Mouse (Mus musculus) CH12.LX (cell line): Measurements from ENCODE around the gene Lrmda. TPM values are rescaled to one million over a fixed set of nuclear protein-coding genes. Genes with fewer than 3 reads are reported as not detected.

Experiments used
- DNase-seq: peaks from one replicate; pipeline ENCODE4 v3.0.0-alpha.2; 2013; ENCODE audit errors: extremely low read depth
- H3K27ac ChIP-seq: 2 replicates; pipeline ENCODE4 v1.5.1; 2012; ENCODE audit warnings: low read depth, mild to moderate bottlenecking, control low read depth, moderate library complexity; ENCODE audit not compliant: insufficient read depth
- H3K27me3 ChIP-seq: replicated peaks from 2 replicates; pipeline ENCODE3; 2012; ENCODE audit warnings: inconsistent platforms
- H3K36me3 ChIP-seq, 2 experiments: replicated peaks in 1 of 2; 2 replicates each; pipeline versions ENCODE3 to v1.6.1; 2012; ENCODE audit warnings: inconsistent platforms in 1 of 2, low read length in 1 of 2, mild to moderate bottlenecking in 1 of 2, mixed read lengths in 1 of 2, moderate library complexity in 1 of 2; ENCODE audit not compliant: control insufficient read depth in 1 of 2, insufficient read depth in 1 of 2
- H3K4me1 ChIP-seq, 2 experiments: 2 replicates each; pipeline ENCODE4 v1.6.1; 2012; ENCODE audit warnings: inconsistent platforms in 1 of 2, moderate library complexity in 1 of 2; ENCODE audit not compliant: insufficient read depth in 2 of 2, control insufficient read depth in 1 of 2
- H3K4me2 ChIP-seq: 2 replicates; pipeline ENCODE4 v1.6.1; 2012; ENCODE audit warnings: low read depth, mild to moderate bottlenecking, control low read depth; ENCODE audit not compliant: poor library complexity, insufficient read depth, severe bottlenecking
- H3K4me3 ChIP-seq, 3 experiments: fragments of 150-350 bp in 1 of 3; sonication (generic) in 1 of 3; replicated peaks in 1 of 3; 2 replicates each; pipeline versions ENCODE3 to v1.5.1; 2011 to 2012; ENCODE audit warnings: low read depth in 2 of 3, low read length in 2 of 3, mild to moderate bottlenecking in 2 of 3, moderate library complexity in 2 of 3, control low read depth in 1 of 3, improper control_type of control experiment in 1 of 3, inconsistent platforms in 1 of 3, mixed read lengths in 1 of 3; ENCODE audit not compliant: poor library complexity in 1 of 3
- H3K79me2 ChIP-seq: replicated peaks from 2 replicates; pipeline ENCODE4 v1.6.1; 2012; ENCODE audit warnings: mild to moderate bottlenecking, moderate library complexity; ENCODE audit not compliant: control insufficient read depth, poor library complexity, insufficient read depth, severe bottlenecking; ENCODE audit errors: extremely low read depth
- H3K9ac ChIP-seq: 2 replicates; pipeline ENCODE4 v1.6.1; 2012; ENCODE audit warnings: low read depth, mild to moderate bottlenecking, control low read depth, moderate library complexity; ENCODE audit not compliant: insufficient read depth
- H3K9me3 ChIP-seq: replicated peaks from 2 replicates; pipeline ENCODE3; 2012; ENCODE audit warnings: low read length, inconsistent platforms, mixed read lengths
- CHD2 ChIP-seq: IDR thresholded peaks from 2 replicates; pipeline ENCODE4 v1.6.1; 2011; ENCODE audit warnings: low read length, improper control_type of control experiment
- EP300 ChIP-seq: IDR thresholded peaks from 2 replicates; pipeline ENCODE4 v1.6.1; 2011; ENCODE audit warnings: low read length, improper control_type of control experiment
- ETS1 ChIP-seq: conservative IDR thresholded peaks from 2 replicates; pipeline ENCODE4 v1.6.1; 2012; ENCODE audit warnings: low read depth, mild to moderate bottlenecking, inconsistent platforms, low read length, improper control_type of control experiment, moderate library complexity
- JUN ChIP-seq: IDR thresholded peaks from 2 replicates; pipeline ENCODE4 v1.6.1; 2011; ENCODE audit warnings: low read depth, mild to moderate bottlenecking, low read length, improper control_type of control experiment, moderate library complexity; ENCODE audit not compliant: insufficient read depth
- MAX ChIP-seq: IDR thresholded peaks from 2 replicates; pipeline ENCODE4 v1.6.1; 2011; ENCODE audit warnings: low read length, improper control_type of control experiment
- MEF2A ChIP-seq: IDR thresholded peaks from 2 replicates; pipeline ENCODE4 v1.6.1; 2014; ENCODE audit warnings: low read depth, mild to moderate bottlenecking, inconsistent platforms, low read length, improper control_type of control experiment, borderline replicate concordance
- MXI1 ChIP-seq: IDR thresholded peaks from 2 replicates; pipeline ENCODE4 v1.6.1; 2011; ENCODE audit warnings: mild to moderate bottlenecking, low read depth, low read length, improper control_type of control experiment
- MYC ChIP-seq: IDR thresholded peaks from 2 replicates; pipeline ENCODE4 v1.6.1; 2011; ENCODE audit warnings: low read depth, mild to moderate bottlenecking, improper control_type of control experiment, low read length
- PAX5 ChIP-seq: IDR thresholded peaks from 2 replicates; pipeline ENCODE4 v1.6.1; 2012; ENCODE audit warnings: low read length, inconsistent platforms, mixed read lengths
- POLR2A ChIP-seq: IDR thresholded peaks from 2 replicates; pipeline ENCODE4 v1.6.1; 2011; ENCODE audit warnings: low read depth, mild to moderate bottlenecking, improper control_type of control experiment, low read length
- POLR2AphosphoS2 ChIP-seq: IDR thresholded peaks from 2 replicates; pipeline ENCODE4 v1.6.1; 2011; ENCODE audit warnings: low read depth, low read length, improper control_type of control experiment
- RAD21 ChIP-seq: IDR thresholded peaks from 2 replicates; pipeline ENCODE4 v1.6.1; 2011; ENCODE audit warnings: low read depth, mild to moderate bottlenecking, low read length, improper control_type of control experiment, moderate library complexity
- RCOR1 ChIP-seq: conservative IDR thresholded peaks from 2 replicates; pipeline ENCODE4 v1.6.1; 2012; ENCODE audit warnings: low read depth, mild to moderate bottlenecking, inconsistent platforms, low read length, improper control_type of control experiment
- SIN3A ChIP-seq: IDR thresholded peaks from 2 replicates; pipeline ENCODE4 v1.6.1; 2012; ENCODE audit warnings: low read length, improper control_type of control experiment, inconsistent platforms
- TBP ChIP-seq: conservative IDR thresholded peaks from 2 replicates; pipeline ENCODE4 v1.6.1; 2011; ENCODE audit warnings: low read depth, low read length, improper control_type of control experiment
- UBTF ChIP-seq: IDR thresholded peaks from 2 replicates; pipeline ENCODE4 v1.6.1; 2012; ENCODE audit warnings: low read depth, mild to moderate bottlenecking, inconsistent platforms, low read length, improper control_type of control experiment, moderate library complexity
- ZC3H11A ChIP-seq: IDR thresholded peaks from 2 replicates; pipeline ENCODE4 v1.6.1; 2012; ENCODE audit warnings: low read depth, mild to moderate bottlenecking, inconsistent platforms, low read length, improper control_type of control experiment
- ZKSCAN1 ChIP-seq: IDR thresholded peaks from 2 replicates; pipeline ENCODE4 v1.6.1; 2012; ENCODE audit warnings: low read depth, inconsistent platforms, low read length, improper control_type of control experiment, borderline replicate concordance
- dilution Hi-C: fragments of 300-500 bp; cut with MboI; formaldehyde crosslinking; loops from 2 replicates; pipeline ENCODE4 v1.14.3; 2020; ENCODE audit warnings: low sequenced_read_pairs; ENCODE audit not compliant: extremely low pct_unique_long_range_greater_than_20kb, extremely low pct_ligation_motif_present
- in situ Hi-C: fragments of 300-500 bp; cut with MboI; formaldehyde crosslinking; loops from 3 replicates; pipeline ENCODE4 v1.14.3; 2019; ENCODE audit warnings: low sequenced_read_pairs, low pct_ligation_motif_present, low pct_unique_long_range_greater_than_20kb, mixed read lengths
- polyA plus RNA-seq: library from polyadenylated mRNA; unstranded; fragments of >175 nt; gene quantifications from 2 replicates; pipeline ENCODE4 v1.2.1, GENCODE M21; 2012; ENCODE audit warnings: low read depth; ENCODE audit not compliant: insufficient read length
- total RNA-seq, 2 experiments: library from RNA; depleted of rRNA; stranded (reverse); fragments of 300-350 nt in 1 of 2; fragments of >200 nt in 1 of 2; gene quantifications; 2 replicates each; pipeline ENCODE4 v1.2.3; 2012 to 2014

The Lrmda gene
- total and polyA plus RNA-seq, 3 experiments, result 0.89 to 3.7 (median 1.9) TPM

DNA sequence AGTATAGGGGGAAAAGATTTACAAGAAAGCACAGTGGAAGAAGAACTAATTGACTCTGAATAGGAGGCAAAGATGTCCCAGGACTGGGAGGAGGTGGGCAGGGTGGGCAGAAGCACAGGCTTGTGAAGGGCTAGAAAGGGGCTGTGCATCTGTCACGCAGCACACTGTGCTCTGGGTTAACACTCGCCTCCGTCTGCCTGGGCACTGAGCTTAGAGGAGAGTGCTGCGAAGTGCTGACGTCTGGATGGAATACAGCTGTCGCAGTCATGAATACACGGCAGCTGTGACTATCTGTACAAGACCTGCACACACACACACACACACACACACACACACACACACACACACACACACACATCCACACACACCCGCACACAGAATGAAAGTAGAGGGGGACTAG lies 73.6 kb downstream of the Lrmda start:
- H3K4me3 ChIP-seq, result no peak overlapping the region
- H3K9me3 ChIP-seq, result peaks cover 2% of the 10 kb centered on the region
- no peak overlapping the region for H3K27ac ChIP-seq
- no peaks in the 10 kb centered on the region for H3K27me3 ChIP-seq
- no peaks in the 10 kb centered on the region for H3K79me2 ChIP-seq
- dilution Hi-C loops, result no loop called here
- H3K36me3 ChIP-seq, result no peaks in the 10 kb centered on the region
- in situ Hi-C loops, result no loop called here
- H3K4me2 ChIP-seq, result no peak overlapping the region
- peaks cover 3 to 35% of the 10 kb centered on the region in 2 experiments; a peak in 2 of 4 replicates for H3K4me1 ChIP-seq
- no peak for DNase-seq
- no peak overlapping the region for H3K9ac ChIP-seq
- no peak for TF ChIP-seq SIN3A
- no peak for TF ChIP-seq JUN
- no peak for TF ChIP-seq UBTF
- no peak for TF ChIP-seq RCOR1
- no peak for TF ChIP-seq TBP
- TF ChIP-seq ZC3H11A, result no peak
- no peak for TF ChIP-seq MEF2A
- TF ChIP-seq MYC, result no peak
- TF ChIP-seq PAX5, result no peak
- TF ChIP-seq MAX, result no peak
- no peak for TF ChIP-seq POLR2AphosphoS2
- TF ChIP-seq CHD2, result no peak

DNA sequence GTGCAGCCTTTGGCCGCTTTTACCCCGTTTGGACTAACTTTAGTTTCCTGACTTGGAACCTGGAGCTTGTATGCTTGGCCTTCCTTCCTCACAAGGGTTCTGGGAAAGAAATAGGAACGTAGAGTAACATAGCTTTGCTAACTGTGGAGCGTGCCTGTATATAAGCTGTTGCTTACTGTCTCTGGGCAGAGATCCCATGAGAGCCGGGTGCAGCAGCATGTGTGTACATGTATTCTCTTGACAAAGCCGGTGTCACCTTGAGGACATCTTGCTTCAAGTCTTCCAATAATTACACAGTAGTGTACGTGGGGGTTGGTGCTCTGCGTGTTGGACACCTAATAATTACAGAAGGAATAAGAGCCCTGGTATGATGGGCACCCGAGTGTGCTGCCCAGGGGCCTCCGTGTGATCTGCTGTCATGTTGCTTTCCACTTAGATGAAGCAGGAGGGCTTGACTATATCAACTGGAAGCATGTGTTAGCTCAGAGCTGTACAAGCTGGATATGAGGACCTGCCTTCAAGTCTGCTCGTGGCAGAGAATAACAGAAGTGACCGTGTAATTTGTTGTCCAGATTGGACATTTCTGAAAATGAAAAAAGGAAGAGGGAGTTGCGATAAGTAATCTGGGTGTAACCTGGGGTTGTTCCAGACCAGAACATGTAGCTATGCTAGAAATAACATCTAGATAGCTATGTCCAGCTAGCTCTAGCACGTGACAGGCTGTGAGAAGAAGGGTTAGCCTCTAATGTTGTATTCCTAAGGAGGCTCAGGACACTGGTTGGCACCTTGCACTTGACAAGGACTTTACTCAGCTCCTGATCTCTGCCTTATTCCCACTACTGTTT lies 82.7 kb downstream of the Lrmda start:
- in situ Hi-C loops, result no loop called here
- no peaks in the 10 kb centered on the region for H3K4me1 ChIP-seq
- H3K27ac ChIP-seq, result no peak overlapping the region

More for the DNA sequence above, 82.7 kb downstream of the Lrmda start:
- Histone ChIP-seq H3K36me3 (no peaks in the 10 kb centered on the region), H3K9me3 (no peaks in the 10 kb centered on the region), H3K79me2 (no peaks in the 10 kb centered on the region), H3K4me2 (no peak overlapping the region), H3K27me3 (no peaks in the 10 kb centered on the region), H3K4me3 (no peak overlapping the region), H3K9ac (no peak overlapping the region)
- no peak for TF ChIP-seq MAX
- TF ChIP-seq ZC3H11A, result no peak
- no peak for TF ChIP-seq ZKSCAN1
- TF ChIP-seq PAX5, result no peak
- TF ChIP-seq POLR2A, result no peak
- no peak for TF ChIP-seq RAD21
- no peak for TF ChIP-seq MYC
- TF ChIP-seq EP300, result no peak
- no peak for TF ChIP-seq MXI1
- TF ChIP-seq POLR2AphosphoS2, result no peak
- TF ChIP-seq ETS1, result no peak
- dilution Hi-C loops, result no loop called here
- DNase-seq, result no peak
